Comparison of ENCODE assay signal across 8 mouse cellular contexts in the genomic region with DNA sequence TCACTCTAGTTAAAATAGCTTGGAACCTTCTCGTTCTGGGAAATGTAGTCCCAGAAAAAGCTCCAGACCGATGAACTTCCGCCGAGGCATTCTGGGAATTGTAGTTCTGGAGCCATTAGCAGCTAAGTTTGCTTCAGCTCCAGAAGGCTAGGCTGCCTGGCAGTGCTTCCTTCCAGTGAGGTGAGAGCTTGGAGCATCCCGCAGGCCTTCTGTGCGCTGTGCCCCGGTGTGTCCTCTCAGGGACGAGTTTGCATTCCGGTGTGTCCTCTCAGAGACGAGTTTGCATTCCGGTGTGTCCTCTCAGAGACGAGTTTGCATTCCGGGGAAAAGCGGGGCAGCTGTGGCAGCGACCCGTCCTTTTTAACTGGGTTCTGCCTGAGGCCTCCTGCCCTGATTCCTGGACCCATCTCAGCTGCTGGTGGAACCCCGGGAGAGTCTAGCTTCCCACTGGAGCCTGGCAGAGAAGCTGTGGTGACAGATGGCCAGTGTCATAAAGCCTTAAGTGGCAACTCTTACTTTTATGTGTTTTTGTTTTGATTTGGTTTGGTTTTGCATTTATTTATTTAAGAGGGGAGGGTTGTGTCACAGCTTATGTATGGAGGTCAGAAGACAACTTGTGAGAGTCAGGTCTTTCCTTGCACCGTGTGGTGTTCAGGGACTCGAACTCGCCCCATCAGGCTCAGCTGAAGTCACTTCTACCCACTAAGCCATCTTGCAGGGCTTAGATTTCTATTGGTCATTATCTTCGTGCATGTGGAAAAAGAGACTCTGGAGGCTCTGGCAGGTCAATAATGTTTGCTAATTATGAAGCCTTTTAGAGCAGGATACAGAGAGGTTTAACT. TPM values are rescaled to one million over a fixed set of nuclear protein-coding genes. Genes with fewer than 3 reads are reported as not detected.
A peak's percentile ranks its signal among the peaks of the same experiment; 100 is the strongest.
DNase-seq lines count a peak whose midpoint lies in the region; ATAC-seq and TF ChIP-seq lines count a peak whose summit lies in the region.

A gene (plus strand): TSS at position 162 of the 842 bp plus-strand sequence.

- H3K9ac ChIP-seq in forebrain, embryonic 11.5 days (ENCODE audit: low read length), result peak within 1 kb of the TSS; percentile 53; the same call in 1 of the 2 replicates
- peak within 1 kb of the TSS; percentile 64 for H3K9ac ChIP-seq in heart, embryonic 15.5 days
- peak within 1 kb of the TSS; percentile 61 for H3K9ac ChIP-seq in liver, embryonic 12.5 days

- peak; percentile 92 for ATAC-seq in CD4-positive, CD25-positive, alpha-beta regulatory T cell, adult 4 months
- peak; percentile 90 for ATAC-seq in forebrain, embryonic 11.5 days (replicated peaks; ENCODE audit: low FRiP score)
- peak; percentile 82 for ATAC-seq in heart, embryonic 15.5 days (replicated peaks; ENCODE audit: insufficient number of reproducible peaks, insufficient read depth, low FRiP score, low read depth)
- peak; percentile 81 for ATAC-seq in liver, embryonic 12.5 days

- TF ChIP-seq POLR2A in testis, adult 2 months (IDR thresholded peaks at IDR 0.05; ENCODE audit: control insufficient read depth, low read depth, low read length), result peak; percentile 58; the same call in 1 of the 2 replicates

- no peak for TF ChIP-seq CTCF in testis, adult 2 months (IDR thresholded peaks at IDR 0.05; ENCODE audit: control insufficient read depth, insufficient read depth, insufficient replicate concordance, low read depth, low read length)

- no peaks in the 10 kb centered on the region for H3K27me3 ChIP-seq in forebrain, embryonic 11.5 days (ENCODE audit: control insufficient read depth, insufficient read depth, low read length)
- no peaks in the 10 kb centered on the region for H3K27me3 ChIP-seq in heart, embryonic 15.5 days
- H3K27me3 ChIP-seq in liver, embryonic 12.5 days (replicated peaks), result no peaks in the 10 kb centered on the region
- no peaks in the 10 kb centered on the region for H3K27me3 ChIP-seq in testis, adult 2 months (ENCODE audit: control insufficient read depth, insufficient read depth, low read length)

- H3K36me3 ChIP-seq in forebrain, embryonic 11.5 days (ENCODE audit: control insufficient read depth, insufficient read depth, low read length), result no peaks in the 10 kb centered on the region
- no peaks in the 10 kb centered on the region; the same call in 1 of the 2 replicates for H3K36me3 ChIP-seq in heart, embryonic 15.5 days
- peaks cover 2% of the 10 kb centered on the region; the same call in 1 of the 2 replicates for H3K36me3 ChIP-seq in liver, embryonic 12.5 days
- no peaks in the 10 kb centered on the region for H3K36me3 ChIP-seq in testis, adult 2 months (ENCODE audit: control insufficient read depth, insufficient read depth, low read length)

- no peaks in the 10 kb centered on the region for H3K9me3 ChIP-seq in forebrain, embryonic 11.5 days (ENCODE audit: control insufficient read depth, low read length)
- H3K9me3 ChIP-seq in heart, embryonic 15.5 days (replicated peaks), result no peaks in the 10 kb centered on the region
- H3K9me3 ChIP-seq in liver, embryonic 12.5 days (replicated peaks), result no peaks in the 10 kb centered on the region

- peak within 1 kb of the TSS; percentile 51 for H3K4me2 ChIP-seq in forebrain, embryonic 11.5 days (ENCODE audit: low read depth, low read length, severe bottlenecking)
- peak within 1 kb of the TSS; percentile 70 for H3K4me2 ChIP-seq in heart, embryonic 15.5 days
- peak within 1 kb of the TSS; percentile 66 for H3K4me2 ChIP-seq in liver, embryonic 12.5 days

- H3K4me3 ChIP-seq in brown adipose tissue, adult 24 weeks (ENCODE audit: insufficient read depth, low read depth, low read length), result peak within 1 kb of the TSS; percentile 80
- H3K4me3 ChIP-seq in forebrain, embryonic 11.5 days (ENCODE audit: low read depth, low read length), result peak within 1 kb of the TSS; percentile 36
- peak within 1 kb of the TSS; percentile 73 for H3K4me3 ChIP-seq in heart, embryonic 15.5 days
- H3K4me3 ChIP-seq in liver, embryonic 12.5 days, result peak within 1 kb of the TSS; percentile 57
- H3K4me3 ChIP-seq in testis, adult 2 months (ENCODE audit: control insufficient read depth, low read depth, low read length), result peak within 1 kb of the TSS; percentile 80

- no peak within 1 kb of the TSS for H3K27ac ChIP-seq in brown adipose tissue, adult 24 weeks (replicated peaks; ENCODE audit: low read depth, low read length)
- no peak within 1 kb of the TSS for H3K27ac ChIP-seq in forebrain, embryonic 11.5 days (ENCODE audit: low read depth, low read length)
- H3K27ac ChIP-seq in heart, embryonic 15.5 days, result 0 out of 2 replicates have a peak within 1 kb of the TSS, but pooled peaks have one; percentile 31
- no peak within 1 kb of the TSS for H3K27ac ChIP-seq in liver, embryonic 12.5 days
- H3K27ac ChIP-seq in testis, adult 2 months (ENCODE audit: control insufficient read depth, insufficient read depth, low read depth, low read length), result no peak within 1 kb of the TSS

- peak; percentile 75 for DNase-seq in forebrain, embryonic 11.5 days (ENCODE audit: low spot score)
- peak; percentile 91 for DNase-seq in kidney, postnatal 14 days
- DNase-seq in natural killer cell, adult 2 months (ENCODE audit: low spot score in 2 of 2), result peak; percentile 7 to 17

- H3K4me1 ChIP-seq in brown adipose tissue, adult 24 weeks (ENCODE audit: control insufficient read depth, insufficient read depth, insufficient read length, low read length), result no peaks in the 10 kb centered on the region; the same call in 1 of the 2 replicates
- H3K4me1 ChIP-seq in forebrain, embryonic 11.5 days (replicated peaks; ENCODE audit: control insufficient read depth, insufficient read depth, low read length), result no peaks in the 10 kb centered on the region
- peaks cover 10% of the 10 kb centered on the region for H3K4me1 ChIP-seq in heart, embryonic 15.5 days (replicated peaks)
- peaks cover 13% of the 10 kb centered on the region for H3K4me1 ChIP-seq in liver, embryonic 12.5 days
- H3K4me1 ChIP-seq in testis, adult 2 months (ENCODE audit: control insufficient read depth, insufficient read depth, low read length), result peaks cover 4% of the 10 kb centered on the region; the same call in 1 of the 2 replicates

- 23% methylated on average over 21 of the region's 21 CpGs for WGBS in forebrain, embryonic 11.5 days
- 19% methylated on average over 21 of the region's 21 CpGs for WGBS in heart, embryonic 15.5 days
- 19% methylated on average over 21 of the region's 21 CpGs for WGBS in liver, embryonic 12.5 days (ENCODE audit: insufficient replicate concordance)

RNA-seq across cellular contexts. Expression of the gene that starts here (rescaled TPM):
- polyA plus RNA-seq in CD4-positive, CD25-positive, alpha-beta regulatory T cell, adult 4 months (2017; shearing (Covaris generic)), result under 1 TPM in 1 of 2 experiments, not detected in 1; 0.70 TPM
- polyA plus RNA-seq in brown adipose tissue, adult 24 weeks (2012; ENCODE audit: insufficient read depth, insufficient read length, missing spikeins), result 0.88 and 1.8 TPM in 2 replicates
- polyA plus RNA-seq in forebrain, embryonic 11.5 days (2014; fragmentation: Nextera tagmentation; extraction: Ambion mirVana), result 2.6 and 3.0 TPM in 2 replicates
- polyA plus RNA-seq in heart, embryonic 15.5 days (2015; fragmentation: Nextera tagmentation; extraction: Ambion mirVana), result 2.1 and 3.0 TPM in 2 replicates
- polyA plus RNA-seq in liver, embryonic 12.5 days (2016; fragmentation: Nextera tagmentation; extraction: Ambion mirVana), result 0.48 and 0.56 TPM in 2 replicates
- 0.26 and 0.31 TPM in 2 replicates for polyA plus RNA-seq in testis, adult 2 months (2012; rRNA removed)

Comparison
In these comparisons a context has a peak if more than half of its experiments do, and no peak if none do; other contexts are left out.
1. Peak in ATAC-seq in CD4-positive, CD25-positive, alpha-beta regulatory T cell, adult 4 months; RNA of the gene not detected or under 1 TPM.
2. Peak in ATAC-seq, H3K4me3 ChIP-seq, H3K9ac ChIP-seq and H3K4me2 ChIP-seq in liver, embryonic 12.5 days; RNA of the gene not detected or under 1 TPM.
3. DNase-seq: peak in every context shown above with its lines; median percentile 91 in kidney, postnatal 14 days; 75 in forebrain, embryonic 11.5 days; 12 in natural killer cell, adult 2 months.